Mouse (Mus musculus) megakaryocyte progenitor cell, adult 5-6 weeks (primary cell): Measurements from ENCODE around the gene Cstad. TPM values are rescaled to one million over a fixed set of nuclear protein-coding genes. Genes with fewer than 3 reads are reported as not detected.

ENCODE experiments used
- ATAC-seq: replicated peaks from 2 replicates; pipeline ENCODE4 v1.8.0; 2016; ENCODE audit warnings: mild to moderate bottlenecking, moderate TSS enrichment, inconsistent platforms; ENCODE audit not compliant: poor library complexity
- total RNA-seq, 2 experiments: library from RNA; stranded (forward) in 1 of 2; stranded (reverse) in 1 of 2; fragments of 157-497, 149-512 nt in 1 of 2; fragments of 200-1000 nt in 1 of 2; gene quantifications; 2 replicates each; pipeline versions ENCODE4 v1.2.3 to v1.2.4; 2015 to 2017

Gene Cstad
- total RNA-seq, 2 experiments from 2014 or later: not detected

- 0 out of 2 replicates have a peak, but pooled peaks have one; percentile 5 for ATAC-seq
Measured at GRCm38 (mm10) chr2:30657674-30658479, 63.0 kb downstream of the Cstad start.

DNA sequence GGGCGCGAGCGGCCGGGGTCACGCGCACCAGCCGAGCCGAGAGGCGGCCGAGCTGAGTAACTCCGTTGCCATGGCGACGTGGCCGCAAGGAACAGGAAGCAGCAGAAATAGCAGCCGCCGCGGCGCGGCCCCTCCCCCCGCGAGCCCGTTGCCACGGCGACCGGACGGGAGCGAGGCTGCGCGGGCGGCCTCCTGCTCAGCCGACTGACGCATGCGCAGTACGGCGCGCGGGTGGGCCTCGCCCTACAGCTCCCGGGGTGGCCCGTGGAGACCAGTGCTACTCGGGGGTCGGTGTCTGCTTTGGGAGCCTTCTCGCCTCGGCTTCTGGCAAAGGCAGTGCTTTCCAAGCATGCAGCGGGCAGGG is 63.6 kb downstream of the Cstad start:
- ATAC-seq: peak; percentile 94

Other genes starting within 250 kb of the Cstad start
- 16.1 and 16.7 TPM in 2 replicates for gene Sh3glb2, start 235.7 kb upstream of the Cstad start, total RNA-seq (2015)
- 23.4 and 24.8 TPM in 2 replicates for gene Sh3glb2, start 235.7 kb upstream of the Cstad start, total RNA-seq (2017)
- 4.2 and 5.0 TPM in 2 replicates for gene Miga2, start 230.8 kb upstream of the Cstad start, total RNA-seq (2015)
- 11.7 and 12.3 TPM in 2 replicates for gene Miga2, start 230.8 kb upstream of the Cstad start, total RNA-seq (2017)
- 4.0 and 8.1 TPM in 2 replicates for gene Dolpp1, start 202.8 kb upstream of the Cstad start, total RNA-seq (2015)
- 16.3 and 26.0 TPM in 2 replicates for gene Dolpp1, start 202.8 kb upstream of the Cstad start, total RNA-seq (2017)
- 21.2 and 31.7 TPM in 2 replicates for gene Crat, start 179.2 kb upstream of the Cstad start, total RNA-seq (2015)
- gene Crat, start 179.2 kb upstream of the Cstad start, total RNA-seq (2017): 8.4 and 9.1 TPM in 2 replicates
- 75.9 and 90.4 TPM in 2 replicates for gene Ptpa, start 179.0 kb upstream of the Cstad start, total RNA-seq (2015)
- gene Ptpa, start 179.0 kb upstream of the Cstad start, total RNA-seq (2017): 63.0 and 63.3 TPM in 2 replicates
- 0.07 and 0.12 TPM in 2 replicates for gene Ier5l, start 120.8 kb upstream of the Cstad start, total RNA-seq (2015)
- gene Ier5l, start 120.8 kb upstream of the Cstad start, total RNA-seq (2017): 0.10 and 0.96 TPM in 2 replicates
- not detected in 2 replicates for gene 1700001O22Rik, start 208.6 kb downstream of the Cstad start, total RNA-seq (2015)
- not detected in 2 replicates for gene 1700001O22Rik, start 208.6 kb downstream of the Cstad start, total RNA-seq (2017)
- gene Ntmt1, start 212.8 kb downstream of the Cstad start, total RNA-seq (2015): 15.4 and 20.2 TPM in 2 replicates
- 15.4 and 19.9 TPM in 2 replicates for gene Ntmt1, start 212.8 kb downstream of the Cstad start, total RNA-seq (2017)
- gene Asb6, start 235.3 kb downstream of the Cstad start, total RNA-seq (2015): 8.2 and 11.0 TPM in 2 replicates
- gene Asb6, start 235.3 kb downstream of the Cstad start, total RNA-seq (2017): 23.9 and 24.2 TPM in 2 replicates
- not detected in 2 replicates for gene Prrx2, start 239.9 kb downstream of the Cstad start, total RNA-seq (2015)
- gene Prrx2, start 239.9 kb downstream of the Cstad start, total RNA-seq (2017): not detected in 2 replicates